Mouse (Mus musculus) heart, adult 18-20 months (tissue): ENCODE results near the gene Pomgnt2. TPM values are rescaled to one million over a fixed set of nuclear protein-coding genes. Genes with fewer than 3 reads are reported as not detected.
A peak's percentile ranks its signal among the peaks of the same experiment; 100 is the strongest.

Source experiments
- DNase-seq, 2 experiments: peaks; one replicate each; pipeline ENCODE4 v3.0.0; 2021 to 2022; ENCODE audit warnings: mixed read lengths in 1 of 2
- total RNA-seq, 2 experiments: library from RNA; stranded (reverse); gene quantifications; 2 replicates each; pipeline ENCODE4 v1.2.3; 2021

Pomgnt2 gene
- total RNA-seq, 2 experiments from 2014 or later, result 14.7 to 16.6 TPM

DNA sequence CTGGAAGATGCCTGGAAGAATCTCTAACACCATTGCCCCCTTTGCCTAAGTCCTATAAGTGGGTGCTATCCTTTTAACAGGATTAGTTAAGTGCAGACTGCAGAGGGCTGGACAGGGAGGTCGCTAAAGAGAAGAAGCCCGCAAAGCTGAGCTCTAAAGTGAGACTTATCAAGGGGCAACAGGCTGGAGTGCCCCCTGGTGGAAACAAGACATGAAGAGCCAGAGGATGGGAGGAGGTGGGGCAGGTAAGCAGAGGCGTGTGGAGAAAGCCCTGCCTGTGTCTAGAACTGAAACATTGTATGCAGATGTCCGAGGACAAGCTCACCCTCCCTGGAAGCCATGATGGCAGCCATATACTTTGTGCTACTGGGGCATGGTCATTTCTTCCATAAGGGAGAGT lies 16.7 kb upstream of the Pomgnt2 start:
- no peak for DNase-seq

DNA sequence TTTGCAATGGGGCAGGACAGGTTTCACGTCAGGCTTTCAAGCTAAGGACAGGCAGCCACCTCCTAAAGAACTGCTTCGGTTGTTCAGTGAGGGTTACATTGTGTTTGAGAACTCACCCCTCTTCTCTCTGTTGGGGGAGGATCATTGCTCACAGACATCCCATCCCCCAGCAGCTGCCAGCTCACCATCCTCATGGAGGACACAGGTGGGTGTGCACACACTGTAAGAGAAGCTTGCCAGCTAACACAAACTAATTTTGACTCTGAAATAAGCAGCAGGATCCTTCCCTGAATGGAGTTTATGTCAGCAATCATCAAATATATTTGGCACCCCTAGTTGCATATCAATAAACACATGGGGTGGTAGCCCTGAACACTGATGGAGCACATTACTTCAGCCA lies 15.9 kb upstream of the Pomgnt2 start:
- DNase-seq, result no peak

- DNase-seq, result no peak
These were observed 13.8 kb upstream of the Pomgnt2 start for GRCm38 (mm10) chr9:122010751-122011150.

DNA sequence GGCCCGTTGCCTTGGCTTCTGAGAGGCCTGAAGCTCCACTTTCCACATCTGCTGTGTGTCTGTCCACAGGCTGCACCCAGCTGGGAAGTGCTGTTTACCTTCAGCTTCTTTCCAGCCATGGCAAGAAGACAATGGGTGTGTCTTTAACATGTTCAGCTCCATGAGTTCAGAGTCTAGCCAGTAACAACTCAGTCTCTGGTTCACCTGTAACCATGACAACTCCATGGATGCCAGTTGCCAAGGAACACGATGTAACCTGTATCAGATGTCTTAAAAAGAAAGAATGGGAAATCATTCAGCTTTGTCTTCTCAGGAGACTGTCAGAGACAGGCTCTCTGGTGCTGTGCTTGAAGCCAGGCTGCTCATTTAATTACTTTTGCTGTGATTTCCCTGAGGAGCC lies 12.0 kb upstream of the Pomgnt2 start:
- DNase-seq, result peak in 1 of 2 experiments; percentile 31

DNA sequence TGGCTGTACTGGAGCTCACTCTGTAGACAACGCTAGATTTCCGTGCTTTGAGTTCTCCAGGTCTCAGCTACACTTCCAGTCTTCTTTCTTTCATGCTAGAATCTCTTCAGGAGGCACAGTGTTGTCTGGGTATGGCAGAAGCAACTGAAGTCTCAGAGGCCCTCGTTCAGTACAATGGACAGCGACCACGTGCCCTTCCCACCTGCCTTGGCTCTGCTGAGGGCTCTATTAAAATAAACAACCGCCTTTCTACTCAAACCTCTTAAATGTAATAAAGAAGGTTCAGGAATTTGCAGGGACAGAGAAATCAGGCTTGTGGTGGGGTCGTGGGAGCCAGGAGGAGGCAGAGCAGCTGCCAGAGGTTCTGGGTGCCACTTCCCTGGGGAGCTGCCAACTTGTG lies 9.7 kb upstream of the Pomgnt2 start:
- DNase-seq, result peak in 1 of 2 experiments; percentile 46

GRCm38 (mm10) chr9:122006175-122006574 lies 9.3 kb upstream of the Pomgnt2 start:
- no peak for DNase-seq

DNA sequence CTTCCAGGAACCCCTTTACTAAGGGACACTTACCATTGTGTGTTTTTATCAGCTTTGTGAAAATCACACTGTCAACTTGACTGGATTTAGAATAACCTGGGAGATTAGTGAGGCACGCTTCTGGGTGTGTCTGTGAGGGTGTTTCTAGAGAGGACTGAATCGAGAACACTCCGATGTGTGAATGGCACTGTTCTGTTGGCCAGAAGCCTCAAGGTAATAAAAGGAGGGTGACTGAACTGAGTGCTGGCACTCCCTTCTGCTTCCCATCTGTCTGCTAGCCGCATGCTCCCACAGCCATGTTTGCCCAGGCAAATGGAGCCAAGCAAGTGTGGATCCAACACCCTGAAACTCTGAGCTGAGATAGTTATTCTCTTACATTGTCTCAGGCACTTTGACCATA lies 1.1 kb upstream of the Pomgnt2 start:
- DNase-seq, result no peak

DNA sequence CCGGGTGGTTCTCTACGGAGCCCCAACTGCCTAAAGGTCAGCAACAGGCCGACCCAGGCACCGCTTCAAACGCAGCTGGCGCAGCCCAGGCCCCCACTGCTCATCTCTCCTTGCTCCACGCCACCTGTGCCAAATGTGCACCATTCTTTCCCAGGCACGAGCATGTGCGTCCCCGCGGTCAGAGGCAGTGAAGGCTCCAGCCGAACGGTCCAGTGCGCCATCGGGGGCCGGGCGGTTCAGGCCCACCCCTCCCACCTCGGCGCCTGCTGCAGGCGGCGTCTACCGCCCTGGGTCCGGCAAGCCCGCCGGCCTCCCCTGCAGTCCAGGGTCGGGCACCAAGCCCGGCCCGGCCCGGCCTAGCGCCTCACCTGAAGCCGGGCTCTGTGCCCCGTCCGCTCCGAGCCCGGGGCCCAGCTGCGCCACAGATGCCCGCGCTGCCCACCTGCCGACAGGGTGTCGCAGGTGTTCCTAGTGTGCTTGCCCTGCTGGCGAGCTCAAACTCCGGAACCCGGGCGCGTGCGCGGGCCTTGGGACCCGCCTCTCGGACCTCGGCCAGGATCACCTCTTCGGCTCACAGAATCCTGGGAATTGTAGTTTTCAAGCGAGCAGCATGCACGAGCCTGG lies 1.3 kb downstream of the Pomgnt2 start:
- peak; percentile 88 to 93 for DNase-seq

- no peak for DNase-seq
These were observed 1.8 kb downstream of the Pomgnt2 start for GRCm38 (mm10) chr9:121995077-121995476.

DNA sequence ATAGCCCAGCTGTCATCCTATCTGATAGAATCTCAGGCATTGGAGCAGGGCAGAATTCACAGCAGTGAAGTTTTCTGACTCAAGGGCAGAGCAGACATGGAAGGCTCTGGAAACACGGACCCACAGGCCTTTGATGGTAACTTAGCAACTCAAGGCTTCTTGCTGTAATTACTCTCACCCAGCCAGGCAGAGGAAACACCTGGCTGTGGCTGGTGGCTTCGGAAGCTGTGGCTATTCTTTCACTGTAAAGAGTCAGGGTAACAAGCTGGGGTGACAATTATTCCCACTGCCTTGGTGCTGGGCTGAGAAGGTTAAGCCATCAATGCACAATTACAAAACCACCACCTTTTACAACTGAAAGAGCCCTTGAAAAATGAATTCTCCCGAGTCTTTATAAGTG lies 3.9 kb downstream of the Pomgnt2 start:
- DNase-seq, result no peak

- no peak for DNase-seq
These were observed 5.9 kb downstream of the Pomgnt2 start for GRCm38 (mm10) chr9:121991041-121991440.

DNA sequence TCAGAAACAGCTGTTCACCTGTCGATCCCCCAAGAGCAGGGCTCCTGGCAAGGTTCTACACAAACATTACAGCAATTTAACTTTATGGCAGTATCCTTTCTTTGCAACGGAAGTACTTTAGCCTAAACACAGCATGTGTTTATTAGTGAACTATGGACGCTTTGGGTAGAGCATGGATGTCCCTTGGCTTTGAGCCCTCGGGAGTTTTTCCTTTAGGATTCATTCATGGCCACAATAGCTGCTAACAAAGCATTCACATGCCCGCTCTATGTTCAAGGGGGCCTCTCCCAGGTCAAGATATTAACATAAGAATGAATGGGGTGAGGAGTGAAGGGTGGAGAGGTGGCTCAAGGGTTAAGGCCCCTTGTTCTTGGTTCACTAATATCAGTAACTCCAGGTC lies 7.4 kb downstream of the Pomgnt2 start:
- no peak for DNase-seq

- DNase-seq, result no peak
These were observed 8.0 kb downstream of the Pomgnt2 start for GRCm38 (mm10) chr9:121988910-121989309.

DNA sequence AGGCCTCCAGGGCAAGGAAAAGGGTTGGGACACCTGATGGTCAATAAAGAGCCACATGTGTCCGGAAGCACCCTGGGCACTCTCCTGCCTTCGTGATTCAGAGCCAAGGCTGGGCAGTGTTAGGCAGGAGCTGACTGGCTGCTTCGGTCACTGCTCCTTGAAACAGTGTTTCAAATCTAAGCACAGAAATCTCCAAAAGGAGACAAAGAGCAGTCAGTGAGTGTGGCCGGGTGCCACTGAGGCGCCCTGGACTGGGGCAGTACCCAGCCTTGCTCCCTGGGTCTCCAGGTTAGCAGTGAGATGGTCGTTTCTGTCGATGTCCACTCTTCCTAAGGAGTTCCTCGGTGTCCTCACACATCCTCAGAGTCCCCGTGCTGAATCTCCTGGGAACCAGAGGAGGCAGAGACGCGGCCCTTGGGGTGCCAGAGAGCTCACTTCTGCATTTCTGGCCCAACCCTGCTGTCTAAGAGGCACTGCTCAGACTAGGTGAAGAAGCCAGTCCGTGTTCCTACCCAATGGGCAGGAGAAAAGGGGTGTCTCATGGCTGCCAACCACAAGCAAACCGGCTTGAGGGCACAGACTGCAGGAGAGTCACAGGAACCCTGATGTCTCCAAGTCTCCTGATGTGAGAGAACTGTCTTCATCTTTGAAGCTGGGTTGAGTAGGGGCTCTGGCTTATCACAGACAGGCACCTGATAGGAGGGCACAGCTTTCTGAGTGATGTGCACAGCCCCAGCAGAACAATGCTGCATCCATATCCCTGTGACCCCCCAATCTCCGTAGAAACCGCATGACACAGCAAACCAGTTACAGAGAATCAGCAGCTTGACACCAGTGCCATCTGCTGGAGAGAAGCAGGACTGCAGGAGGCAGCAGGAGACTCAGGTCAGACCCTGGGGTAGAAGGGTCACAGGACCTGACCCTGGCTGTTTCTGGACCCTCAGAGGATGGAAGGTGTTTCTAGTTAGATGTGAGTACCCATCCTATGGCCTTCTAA lies 12.1 kb downstream of the Pomgnt2 start:
- peak; percentile 62 to 89 for DNase-seq

GRCm38 (mm10) chr9:121983504-121983903 lies 13.4 kb downstream of the Pomgnt2 start:
- peak; percentile 69 to 85 for DNase-seq

DNA sequence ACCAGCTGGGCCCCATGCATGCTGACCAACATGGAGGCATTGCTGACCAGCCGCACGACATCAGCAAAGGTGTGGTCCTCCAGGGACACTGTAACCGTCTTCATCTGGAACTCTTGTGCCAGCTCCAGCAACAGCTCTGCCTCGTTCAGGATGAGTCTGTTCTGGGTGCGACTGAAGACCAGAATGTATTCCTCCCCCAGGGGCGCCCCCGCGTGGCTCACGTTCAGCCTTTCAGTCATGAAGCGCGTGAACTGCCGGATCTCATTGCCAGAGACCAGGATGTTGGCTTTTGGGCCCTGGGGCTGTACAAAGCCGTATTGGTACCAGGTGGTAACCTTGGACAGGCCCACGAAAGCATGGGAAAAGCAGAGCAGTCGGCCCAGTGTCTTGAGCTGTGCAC lies 14.2 kb downstream of the Pomgnt2 start:
- no peak for DNase-seq

DNA sequence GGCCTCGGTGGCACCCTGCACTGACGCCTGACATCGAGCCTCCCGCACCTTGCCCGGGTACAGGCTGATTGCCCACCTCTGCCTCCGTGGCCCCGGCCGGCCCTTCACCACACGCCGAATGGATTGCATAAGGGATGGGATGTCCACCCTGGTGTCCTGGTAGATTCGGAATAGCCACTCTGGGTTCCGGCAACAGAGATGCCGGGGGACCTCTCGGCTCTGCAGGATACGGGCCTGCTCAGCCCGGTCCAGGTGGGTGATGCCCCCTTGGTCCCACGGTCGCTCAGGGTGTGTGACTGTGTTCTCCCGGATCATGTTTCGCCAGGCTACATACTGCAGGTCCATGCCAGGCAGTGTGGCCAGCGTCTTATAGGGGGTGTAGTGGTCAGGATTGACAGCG lies 14.7 kb downstream of the Pomgnt2 start:
- DNase-seq, result no peak

- no peak for DNase-seq
These were observed 15.3 kb downstream of the Pomgnt2 start for GRCm38 (mm10) chr9:121981466-121982105.

GRCm38 (mm10) chr9:121981046-121981445 lies 15.9 kb downstream of the Pomgnt2 start:
- DNase-seq, result no peak

DNA sequence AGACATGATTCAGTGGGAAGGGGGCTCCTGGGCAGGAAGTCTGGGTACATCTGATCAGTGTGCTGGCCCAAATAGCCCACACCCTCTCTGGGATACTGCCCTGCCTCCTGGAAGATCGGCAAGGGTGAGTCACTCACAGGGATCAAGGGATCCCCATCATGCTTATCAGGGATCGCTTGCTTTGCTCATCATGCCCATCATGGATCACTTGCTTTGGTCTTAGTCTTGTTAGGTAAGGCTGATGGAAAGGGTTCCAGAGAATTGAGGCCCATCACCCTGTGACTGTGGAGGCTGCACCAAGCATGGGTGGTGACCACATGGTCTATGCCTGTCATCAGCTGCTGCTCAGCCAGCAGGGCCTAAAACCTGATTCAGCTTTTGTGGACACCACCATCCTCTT lies 21.6 kb downstream of the Pomgnt2 start:
- no peak for DNase-seq

DNA sequence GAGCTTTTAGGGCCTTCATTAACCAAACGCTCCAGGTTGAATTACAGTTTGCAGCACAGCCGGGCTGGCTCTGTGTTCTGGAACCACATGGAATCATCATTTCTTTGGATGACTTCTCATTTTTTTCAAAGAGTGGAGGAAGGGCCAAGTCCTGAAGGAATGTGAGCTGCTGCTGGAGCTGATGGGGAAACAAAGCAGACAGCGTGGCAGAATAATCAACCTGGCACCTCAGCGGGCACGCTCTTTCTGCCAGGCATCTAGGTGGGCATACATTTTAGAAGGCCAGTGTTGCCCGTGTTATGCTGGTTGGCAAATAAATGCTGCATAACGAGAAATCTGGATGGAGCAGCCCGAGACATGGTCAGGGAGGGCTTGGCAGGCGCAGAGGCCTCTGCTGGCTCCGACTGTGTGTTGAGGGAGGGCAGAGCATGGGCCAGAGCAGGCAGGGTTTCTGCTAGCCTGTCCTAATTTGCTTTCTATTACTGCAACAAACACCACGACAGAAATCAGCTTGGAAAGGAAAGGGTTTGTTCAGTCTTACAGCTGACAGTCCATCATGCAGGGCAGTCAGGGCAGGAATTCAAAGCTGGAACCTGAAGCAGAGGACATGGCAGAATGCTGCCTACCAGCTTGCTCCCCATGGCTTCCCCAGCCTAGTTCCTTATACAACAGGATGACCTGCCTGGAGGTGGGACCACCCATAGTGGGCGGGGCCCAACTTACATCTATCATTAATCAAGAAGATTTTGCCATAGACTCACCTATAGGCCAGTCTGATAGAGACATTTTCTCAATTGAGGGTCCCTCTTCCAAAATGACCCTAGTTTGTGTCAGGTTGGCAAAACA lies 22.5 kb downstream of the Pomgnt2 start:
- peak; percentile 62 to 66 for DNase-seq

GRCm38 (mm10) chr9:121973207-121973606 lies 23.7 kb downstream of the Pomgnt2 start:
- DNase-seq, result peak in 1 of 2 experiments; percentile 61
